Mouse (Mus musculus) left cerebral cortex, postnatal 4 days (tissue): ENCODE data around the gene Slc1a2. TPM values are rescaled to one million over a fixed set of nuclear protein-coding genes. Genes with fewer than 3 reads are reported as not detected.

Source experiments
- DNase-seq: peaks from one replicate; pipeline ENCODE4 v3.0.0-alpha.2; 2022
- intact Hi-C: fragments of 180-260 bp; cut with DNase I; formaldehyde crosslinking; loops from one replicate; pipeline ENCODE4 v1.15.1; 2025
- total RNA-seq, 2 experiments: library from RNA; stranded (reverse); gene quantifications; 2 replicates each; pipeline ENCODE4 v1.2.3; 2021

Gene Slc1a2
- total RNA-seq, 2 experiments from 2014 or later, result 197 to 218 TPM

- intact Hi-C loops, result loop anchor here (10.0 kb wide), 1 partner anchor 199 kb away; no protein-coding TSS in a partner anchor
- DNase-seq, result no peak
These were observed 147.5 kb downstream of the Slc1a2 start for GRCm38 (mm10) chr2:102805761-102806496.

DNA sequence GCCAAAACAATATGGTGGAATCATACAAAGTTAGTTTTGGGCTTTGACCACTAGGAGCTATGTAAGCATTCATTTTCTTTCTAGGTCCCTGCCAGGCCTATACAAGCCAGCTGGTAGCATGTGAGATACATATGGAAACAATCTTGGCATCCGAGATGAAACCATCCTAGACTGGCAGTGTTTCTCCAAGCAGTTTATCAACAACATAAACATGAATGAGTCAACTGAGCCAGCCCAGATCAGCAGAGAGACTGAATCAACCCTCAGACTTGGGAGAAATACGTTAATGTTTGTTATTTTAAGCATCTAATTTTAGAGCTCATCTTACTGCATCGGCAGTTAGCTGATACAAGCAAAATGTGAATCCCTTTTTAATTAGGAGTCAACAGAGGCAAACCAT, 149.2 kb downstream of the Slc1a2 start:
- intact Hi-C loops, result loop anchor here (10.0 kb wide), 1 partner anchor 197 kb away; no protein-coding TSS in a partner anchor
- DNase-seq, result no peak

DNA sequence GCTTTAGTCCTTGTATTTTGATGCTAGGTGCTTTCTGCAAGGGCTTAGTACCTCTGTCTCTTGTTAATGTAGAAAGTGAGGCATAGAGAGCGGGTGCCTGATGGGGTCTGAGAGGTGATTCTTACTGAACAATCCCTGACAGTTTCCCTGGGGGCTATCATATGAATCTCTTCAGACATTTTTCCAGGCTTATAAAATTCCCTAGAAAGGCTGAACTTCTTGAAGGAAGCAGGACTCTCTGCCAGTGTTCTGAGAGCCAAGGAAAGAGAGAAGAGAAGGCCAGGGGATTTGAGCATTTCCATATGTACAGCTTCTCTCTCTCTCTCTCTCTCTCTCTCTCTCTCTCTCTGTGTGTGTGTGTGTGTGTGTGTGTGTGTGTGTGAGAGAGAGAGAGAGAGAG, 151.0 kb downstream of the Slc1a2 start:
- no peak for DNase-seq
- intact Hi-C loops, result loop anchor here (10.0 kb wide), 1 partner anchor 195 kb away; no protein-coding TSS in a partner anchor

DNA sequence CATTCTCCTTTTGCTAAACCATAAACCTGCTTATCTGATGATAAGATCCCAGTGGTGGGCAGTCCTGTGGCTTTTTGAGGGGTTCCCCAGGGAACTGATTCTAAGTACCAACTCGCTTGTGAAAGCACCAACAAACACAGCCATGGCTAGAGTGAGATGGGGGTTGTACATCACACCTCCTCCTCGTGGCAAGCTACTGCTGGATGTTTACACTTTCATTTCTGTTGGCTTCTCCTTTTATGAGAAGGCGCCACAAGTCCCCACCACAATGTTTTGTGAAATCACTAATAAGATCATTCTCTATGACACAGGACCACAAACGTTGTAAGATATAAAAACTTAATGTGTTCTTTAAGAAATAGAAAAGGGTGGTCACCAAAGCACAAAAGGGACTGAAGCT, 154.3 kb downstream of the Slc1a2 start:
- DNase-seq, result no peak
- intact Hi-C loops, result no loop called here

DNA sequence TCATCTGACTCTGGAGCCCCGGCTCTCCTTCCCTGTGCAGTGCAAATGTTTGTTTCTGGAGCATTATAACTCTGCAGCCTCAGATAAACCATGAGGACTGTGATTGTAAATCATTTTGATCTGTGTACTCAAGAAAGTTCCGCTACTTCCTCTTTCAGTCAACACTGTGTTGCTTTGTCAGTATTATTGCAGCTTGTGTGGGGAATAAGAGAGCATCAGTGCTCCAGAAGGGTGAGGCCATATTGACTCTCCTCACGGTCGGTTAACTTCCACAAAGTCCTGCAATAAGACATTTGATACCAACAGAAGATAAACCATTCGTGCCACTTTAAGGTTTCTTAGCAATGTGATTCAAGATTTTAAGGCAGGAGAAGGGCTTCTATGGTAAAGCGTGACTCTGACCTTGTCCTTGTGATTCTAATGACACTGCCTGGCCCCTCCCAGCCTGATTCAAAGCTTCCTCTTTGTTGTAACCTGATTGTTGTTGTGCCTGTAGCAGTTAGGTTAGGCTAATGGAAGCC, 156.9 kb downstream of the Slc1a2 start:
- intact Hi-C loops, result no loop called here

GRCm38 (mm10) chr2:102820225-102820711, 161.8 kb downstream of the Slc1a2 start:
- DNase-seq, result peak; percentile 51
- intact Hi-C loops, result no loop called here

More for the DNA sequence above, 156.9 kb downstream of the Slc1a2 start:
- DNase-seq, result no peak

DNA sequence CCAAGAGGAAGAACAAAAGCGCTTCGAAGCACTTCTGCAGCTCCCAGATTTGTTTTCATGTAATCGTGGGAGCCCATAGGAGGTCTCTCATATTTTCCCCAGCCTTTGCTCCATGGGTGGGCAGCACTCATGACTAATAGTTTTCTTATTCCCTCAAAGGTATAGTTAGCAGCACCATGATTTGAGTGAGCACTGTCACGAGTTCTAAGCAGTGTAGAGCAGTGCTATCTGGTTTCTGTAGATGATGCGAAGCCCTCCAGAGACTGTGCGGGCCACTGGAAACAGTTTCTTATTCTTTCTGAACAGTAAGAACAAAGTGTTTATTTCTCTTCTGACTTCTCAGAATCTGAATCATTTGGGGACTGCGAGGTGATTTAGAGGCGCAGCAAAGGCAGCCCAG, 162.3 kb downstream of the Slc1a2 start:
- intact Hi-C loops, result no loop called here
- DNase-seq, result no peak

DNA sequence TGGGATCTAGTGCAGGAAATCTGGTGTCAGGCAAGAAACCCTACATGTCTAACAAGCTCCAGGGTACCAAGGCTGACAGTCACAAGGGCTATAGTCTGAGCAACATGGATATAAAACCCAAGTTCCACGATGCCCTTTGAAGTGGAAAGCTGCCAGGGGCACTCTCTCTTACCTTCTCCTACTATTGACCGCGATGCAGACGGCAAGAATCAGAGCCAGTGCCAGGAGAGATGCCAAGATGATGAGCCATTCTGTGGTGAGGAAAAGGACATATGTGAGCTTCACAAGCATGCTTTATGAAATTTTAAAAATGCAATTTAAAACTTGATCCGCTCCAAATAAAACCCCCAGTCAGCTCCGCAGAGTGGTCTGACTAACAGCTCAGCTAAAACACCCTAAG, 163.6 kb downstream of the Slc1a2 start:
- DNase-seq, result peak; percentile 37
- intact Hi-C loops, result no loop called here

- intact Hi-C loops, result no loop called here
- DNase-seq, result no peak
These were observed 167.6 kb downstream of the Slc1a2 start for GRCm38 (mm10) chr2:102825961-102826633.

DNA sequence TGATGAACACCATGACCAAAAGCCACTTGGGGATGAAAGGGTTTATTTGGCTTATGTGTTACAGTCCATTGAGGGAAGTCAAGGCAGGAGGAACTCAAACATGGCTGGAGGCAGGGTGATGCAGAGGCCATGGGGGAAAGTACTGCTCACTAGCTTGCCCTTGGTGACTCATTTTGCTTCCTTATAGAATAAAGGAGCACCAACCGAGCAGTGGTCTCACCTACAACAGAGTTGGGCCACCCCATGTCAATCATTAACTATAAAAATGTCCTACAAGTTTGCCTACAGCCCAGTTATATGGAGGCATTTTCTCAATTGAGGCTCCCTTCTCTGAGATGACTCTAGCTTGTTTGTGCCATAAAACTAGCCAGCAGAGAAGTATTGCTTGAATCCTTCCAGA, 169.4 kb downstream of the Slc1a2 start:
- intact Hi-C loops, result no loop called here
- DNase-seq, result no peak

GRCm38 (mm10) chr2:102828381-102828780, 169.9 kb downstream of the Slc1a2 start:
- no peak for DNase-seq
- intact Hi-C loops, result no loop called here

GRCm38 (mm10) chr2:102829201-102829600, 170.7 kb downstream of the Slc1a2 start:
- peak; percentile 53 for DNase-seq
- intact Hi-C loops, result no loop called here

GRCm38 (mm10) chr2:102831547-102831946, 173.1 kb downstream of the Slc1a2 start:
- no peak for DNase-seq
- intact Hi-C loops, result no loop called here

GRCm38 (mm10) chr2:102838179-102838578, 179.7 kb downstream of the Slc1a2 start:
- no peak for DNase-seq
- intact Hi-C loops, result no loop called here

Other genes starting within 250 kb of the Slc1a2 start
- 10 to 100 TPM; 65.1 to 65.3 TPM for gene Fjx1, start 206.2 kb upstream of the Slc1a2 start, total RNA-seq
- 1 to 10 TPM; 4.5 to 5.8 TPM for gene Pamr1, start 108.6 kb upstream of the Slc1a2 start, total RNA-seq
- gene Cd44, start 243.0 kb downstream of the Slc1a2 start, total RNA-seq, result 10 to 100 TPM; 10.6 to 11.0 TPM